24 mouse cellular contexts compared by ENCODE assay signal in genomic region chr11:101458217-101458616, GRCm38 (mm10). TPM values are rescaled to one million over a fixed set of nuclear protein-coding genes. Genes with fewer than 3 reads are reported as not detected.
DNase-seq lines count a peak whose midpoint lies in the region; ATAC-seq and TF ChIP-seq lines count a peak whose summit lies in the region.
"Had no signal": no experiment of that assay in that cellular context is flagged by ENCODE, and none has a peak within 500 bp of the region (broad histone marks: within the 10 kb centered on the region; RNA-seq: fewer than 3 reads in every experiment).

No protein-coding gene starts in this region.

- 85% methylated on average over 12 of the region's 12 CpGs for WGBS in hindbrain, embryonic 10.5 days
- 86% methylated on average over 12 of the region's 12 CpGs for WGBS in hindbrain, embryonic 12.5 days
- 85% methylated on average over 12 of the region's 12 CpGs for WGBS in midbrain, embryonic 12.5 days
- 84% methylated on average over 12 of the region's 12 CpGs for WGBS in midbrain, embryonic 16.5 days
- WGBS in lung, postnatal 0 days = 83% methylated on average over 12 of the region's 12 CpGs

- peak; percentile 17 for TF ChIP-seq POLR2A in myocyte (IDR thresholded peaks at IDR 0.05; ENCODE audit: insufficient read length, low read depth)

- ATAC-seq in hindbrain, embryonic 12.5 days (ENCODE audit: low FRiP score) = no peak
- no peak for ATAC-seq in midbrain, embryonic 12.5 days (ENCODE audit: low FRiP score, low read depth)
- ATAC-seq in midbrain, embryonic 16.5 days = no peak
- ATAC-seq in lung, postnatal 0 days = no peak
- ATAC-seq: activated CD4-positive, CD25-positive, alpha-beta regulatory T cell, adult 4 months; forebrain, embryonic 14.5 days; forebrain, embryonic 16.5 days; Patski had no signal

- peaks cover 61% of the 10 kb centered on the region for H3K36me3 ChIP-seq in hindbrain, embryonic 10.5 days
- peaks cover 60% of the 10 kb centered on the region for H3K36me3 ChIP-seq in hindbrain, embryonic 12.5 days
- H3K36me3 ChIP-seq in midbrain, embryonic 12.5 days = peaks cover 49% of the 10 kb centered on the region
- peaks cover 42% of the 10 kb centered on the region for H3K36me3 ChIP-seq in midbrain, embryonic 16.5 days (ENCODE audit: control insufficient read depth, insufficient read depth, low read length)
- peaks cover 33% of the 10 kb centered on the region for H3K36me3 ChIP-seq in myocyte (ENCODE audit: control insufficient read depth, insufficient read depth)
- H3K36me3 ChIP-seq in lung, postnatal 0 days (ENCODE audit: insufficient read depth, low read length) = peaks cover 19% of the 10 kb centered on the region

- no peak for TF ChIP-seq CTCF in lung, postnatal 0 days (IDR thresholded peaks at IDR 0.05)

- no peaks in the 10 kb centered on the region for H3K9me3 ChIP-seq in hindbrain, embryonic 10.5 days
- no peaks in the 10 kb centered on the region for H3K9me3 ChIP-seq in hindbrain, embryonic 12.5 days (replicated peaks)
- no peaks in the 10 kb centered on the region for H3K9me3 ChIP-seq in midbrain, embryonic 12.5 days
- H3K9me3 ChIP-seq in midbrain, embryonic 16.5 days (replicated peaks; ENCODE audit: control insufficient read depth, low read length, poor library complexity, severe bottlenecking) = no peaks in the 10 kb centered on the region
- no peaks in the 10 kb centered on the region for H3K9me3 ChIP-seq in lung, postnatal 0 days (ENCODE audit: low read length)
- H3K9me3 ChIP-seq: embryonic facial prominence, embryonic 13.5 days; embryonic facial prominence, embryonic 15.5 days; forebrain, embryonic 10.5 days; forebrain, embryonic 12.5 days had no signal

- peaks cover 3% of the 10 kb centered on the region for H3K79me2 ChIP-seq in myocyte (ENCODE audit: control insufficient read depth, insufficient read depth)

- no peak overlapping the region for H3K4me3 ChIP-seq in hindbrain, embryonic 10.5 days
- H3K4me3 ChIP-seq in hindbrain, embryonic 12.5 days = no peak overlapping the region
- H3K4me3 ChIP-seq in midbrain, embryonic 12.5 days = no peak overlapping the region
- no peak overlapping the region for H3K4me3 ChIP-seq in midbrain, embryonic 16.5 days (ENCODE audit: low read depth, low read length)
- H3K4me3 ChIP-seq in myocyte = no peak overlapping the region
- no peak overlapping the region for H3K4me3 ChIP-seq in lung, postnatal 0 days (ENCODE audit: low read depth, low read length)
- H3K4me3 ChIP-seq: embryonic facial prominence, embryonic 13.5 days; embryonic facial prominence, embryonic 15.5 days; erythroblast, embryonic 14.5 days; forebrain, embryonic 10.5 days; forebrain, embryonic 12.5 days had no signal

- H3K27ac ChIP-seq in hindbrain, embryonic 10.5 days = 0 out of 2 replicates have a peak overlapping the region, but pooled peaks have one; percentile 16
- no peak overlapping the region for H3K27ac ChIP-seq in hindbrain, embryonic 12.5 days
- H3K27ac ChIP-seq in midbrain, embryonic 12.5 days (replicated peaks) = peak overlapping the region; percentile 25; the same call in 1 of the 2 replicates
- H3K27ac ChIP-seq in midbrain, embryonic 16.5 days (ENCODE audit: low read length) = no peak overlapping the region
- H3K27ac ChIP-seq in lung, postnatal 0 days (ENCODE audit: low read length) = no peak overlapping the region; the same call in 1 of the 2 replicates
- H3K27ac ChIP-seq: embryonic facial prominence, embryonic 13.5 days; embryonic facial prominence, embryonic 15.5 days; forebrain, embryonic 12.5 days had no signal

- no peak overlapping the region for H3K9ac ChIP-seq in hindbrain, embryonic 12.5 days
- no peak overlapping the region for H3K9ac ChIP-seq in midbrain, embryonic 12.5 days (replicated peaks)
- no peak overlapping the region for H3K9ac ChIP-seq in midbrain, embryonic 16.5 days (ENCODE audit: low read depth, low read length)
- H3K9ac ChIP-seq in lung, postnatal 0 days (replicated peaks; ENCODE audit: low read depth) = no peak overlapping the region
- H3K9ac ChIP-seq: embryonic facial prominence, embryonic 13.5 days; embryonic facial prominence, embryonic 15.5 days; forebrain, embryonic 12.5 days had no signal

- TF ChIP-seq EP300 in lung, postnatal 0 days (IDR thresholded peaks at IDR 0.05) = no peak

- H3K4me1 ChIP-seq in hindbrain, embryonic 10.5 days (replicated peaks) = peaks cover 57% of the 10 kb centered on the region
- peaks cover 33% of the 10 kb centered on the region for H3K4me1 ChIP-seq in hindbrain, embryonic 12.5 days
- H3K4me1 ChIP-seq in midbrain, embryonic 12.5 days = peaks cover 25% of the 10 kb centered on the region
- peaks cover 12% of the 10 kb centered on the region for H3K4me1 ChIP-seq in midbrain, embryonic 16.5 days (ENCODE audit: control insufficient read depth, insufficient read depth, low read length)
- no peaks in the 10 kb centered on the region; the same call in 1 of the 2 replicates for H3K4me1 ChIP-seq in lung, postnatal 0 days (ENCODE audit: insufficient read depth, low read depth, low read length)

- H3ac ChIP-seq in myocyte (ENCODE audit: control insufficient read depth, insufficient read length) = no peak overlapping the region

- H3K4me2 ChIP-seq in hindbrain, embryonic 12.5 days (replicated peaks) = no peak overlapping the region
- H3K4me2 ChIP-seq in midbrain, embryonic 12.5 days (replicated peaks) = no peak overlapping the region
- no peak overlapping the region for H3K4me2 ChIP-seq in midbrain, embryonic 16.5 days (ENCODE audit: low read length)
- no peak overlapping the region for H3K4me2 ChIP-seq in myocyte (ENCODE audit: low read depth)
- no peak overlapping the region for H3K4me2 ChIP-seq in lung, postnatal 0 days (replicated peaks; ENCODE audit: low read depth, low read length)
- H3K4me2 ChIP-seq: embryonic facial prominence, embryonic 13.5 days; embryonic facial prominence, embryonic 15.5 days; forebrain, embryonic 12.5 days had no signal

- H3K27me3 ChIP-seq in hindbrain, embryonic 10.5 days (ENCODE audit: insufficient read depth, poor library complexity, severe bottlenecking) = no peaks in the 10 kb centered on the region
- no peaks in the 10 kb centered on the region for H3K27me3 ChIP-seq in hindbrain, embryonic 12.5 days
- H3K27me3 ChIP-seq in midbrain, embryonic 12.5 days = no peaks in the 10 kb centered on the region
- H3K27me3 ChIP-seq in midbrain, embryonic 16.5 days (ENCODE audit: control insufficient read depth, insufficient read depth, low read depth, low read length) = no peaks in the 10 kb centered on the region
- H3K27me3 ChIP-seq in myocyte (ENCODE audit: control insufficient read depth, insufficient read depth, insufficient read length) = no peaks in the 10 kb centered on the region
- H3K27me3 ChIP-seq in lung, postnatal 0 days (replicated peaks; ENCODE audit: insufficient read depth, low read length) = no peaks in the 10 kb centered on the region
- H3K27me3 ChIP-seq: embryonic facial prominence, embryonic 13.5 days; embryonic facial prominence, embryonic 15.5 days; forebrain, embryonic 12.5 days; Patski had no signal

- no peak for DNase-seq in hindbrain, embryonic 10.5 days (ENCODE audit: low spot score)
- DNase-seq in lung, postnatal 0 days (ENCODE audit: low spot score) = no peak
- DNase-seq: adrenal gland, adult 8-10 months; adrenal gland, postnatal 25 days; cerebellum, adult 11 months; cerebellum, adult 18-20 months; cerebellum, adult 8-10 months; cerebellum, adult 9-11 months; cerebellum, postnatal 14 days; cerebellum, postnatal 36 days; embryo, embryonic 11 days had no signal

RNA-seq across cellular contexts. Expression of gene Rnd2, which starts 6.6 kb away (rescaled TPM):
- 97.9 and 208 TPM in 2 replicates for polyA plus RNA-seq in hindbrain, embryonic 10.5 days (2016; fragmentation: Nextera tagmentation; extraction: Ambion mirVana)
- 112 and 121 TPM in 2 replicates for polyA plus RNA-seq in hindbrain, embryonic 12.5 days (2016; fragmentation: Nextera tagmentation; extraction: Ambion mirVana)
- polyA plus RNA-seq in midbrain, embryonic 12.5 days (2016; fragmentation: Nextera tagmentation; extraction: Ambion mirVana) = 89.5 and 92.3 TPM in 2 replicates
- polyA plus RNA-seq in midbrain, embryonic 16.5 days (2015; fragmentation: Nextera tagmentation; extraction: Ambion mirVana) = 67.7 and 76.5 TPM in 2 replicates
- 20.9 TPM for polyA plus RNA-seq in myocyte (2012; fragmentation: generic; extraction: Trizol)
- polyA plus RNA-seq in lung, postnatal 0 days (2015; fragmentation: Nextera tagmentation; extraction: Ambion mirVana) = 7.5 and 9.4 TPM in 2 replicates

RNA-seq across cellular contexts. Expression of gene Vat1, which starts 7.8 kb away (rescaled TPM):
- polyA plus RNA-seq in hindbrain, embryonic 10.5 days (2016; fragmentation: Nextera tagmentation; extraction: Ambion mirVana) = 61.1 and 108 TPM in 2 replicates
- polyA plus RNA-seq in hindbrain, embryonic 12.5 days (2016; fragmentation: Nextera tagmentation; extraction: Ambion mirVana) = 94.8 and 95.7 TPM in 2 replicates
- 69.3 and 73.0 TPM in 2 replicates for polyA plus RNA-seq in midbrain, embryonic 12.5 days (2016; fragmentation: Nextera tagmentation; extraction: Ambion mirVana)
- polyA plus RNA-seq in midbrain, embryonic 16.5 days (2015; fragmentation: Nextera tagmentation; extraction: Ambion mirVana) = 134 and 145 TPM in 2 replicates
- polyA plus RNA-seq in myocyte (2012; fragmentation: generic; extraction: Trizol) = 283 TPM
- 76.4 and 88.1 TPM in 2 replicates for polyA plus RNA-seq in lung, postnatal 0 days (2015; fragmentation: Nextera tagmentation; extraction: Ambion mirVana)

RNA-seq across cellular contexts. Expression of gene Ifi35, which starts 10.0 kb away (rescaled TPM):
- polyA plus RNA-seq in hindbrain, embryonic 10.5 days (2016; fragmentation: Nextera tagmentation; extraction: Ambion mirVana) = 3.5 and 3.6 TPM in 2 replicates
- polyA plus RNA-seq in hindbrain, embryonic 12.5 days (2016; fragmentation: Nextera tagmentation; extraction: Ambion mirVana) = 4.2 and 5.7 TPM in 2 replicates
- 3.0 and 3.9 TPM in 2 replicates for polyA plus RNA-seq in midbrain, embryonic 12.5 days (2016; fragmentation: Nextera tagmentation; extraction: Ambion mirVana)
- polyA plus RNA-seq in midbrain, embryonic 16.5 days (2015; fragmentation: Nextera tagmentation; extraction: Ambion mirVana) = 2.5 and 3.1 TPM in 2 replicates
- 24.8 TPM for polyA plus RNA-seq in myocyte (2012; fragmentation: generic; extraction: Trizol)
- polyA plus RNA-seq in lung, postnatal 0 days (2015; fragmentation: Nextera tagmentation; extraction: Ambion mirVana) = 48.1 and 50.6 TPM in 2 replicates

RNA-seq across cellular contexts. Expression of gene Rpl27, which starts 16.1 kb away (rescaled TPM):
- polyA plus RNA-seq in hindbrain, embryonic 10.5 days (2016; fragmentation: Nextera tagmentation; extraction: Ambion mirVana) = 414 and 455 TPM in 2 replicates
- polyA plus RNA-seq in hindbrain, embryonic 12.5 days (2016; fragmentation: Nextera tagmentation; extraction: Ambion mirVana) = 320 and 344 TPM in 2 replicates
- 310 and 319 TPM in 2 replicates for polyA plus RNA-seq in midbrain, embryonic 12.5 days (2016; fragmentation: Nextera tagmentation; extraction: Ambion mirVana)
- 185 and 220 TPM in 2 replicates for polyA plus RNA-seq in midbrain, embryonic 16.5 days (2015; fragmentation: Nextera tagmentation; extraction: Ambion mirVana)
- 2,022 TPM for polyA plus RNA-seq in myocyte (2012; fragmentation: generic; extraction: Trizol)
- 221 and 251 TPM in 2 replicates for polyA plus RNA-seq in lung, postnatal 0 days (2015; fragmentation: Nextera tagmentation; extraction: Ambion mirVana)

RNA-seq across cellular contexts. Expression of gene Ptges3l, which starts 33.1 kb away (rescaled TPM):
- polyA plus RNA-seq in hindbrain, embryonic 10.5 days (2016; fragmentation: Nextera tagmentation; extraction: Ambion mirVana) = 4.0 and 4.5 TPM in 2 replicates
- polyA plus RNA-seq in hindbrain, embryonic 12.5 days (2016; fragmentation: Nextera tagmentation; extraction: Ambion mirVana) = 3.0 and 5.9 TPM in 2 replicates
- polyA plus RNA-seq in midbrain, embryonic 12.5 days (2016; fragmentation: Nextera tagmentation; extraction: Ambion mirVana) = 2.3 and 3.1 TPM in 2 replicates
- 3.0 and 3.1 TPM in 2 replicates for polyA plus RNA-seq in midbrain, embryonic 16.5 days (2015; fragmentation: Nextera tagmentation; extraction: Ambion mirVana)
- polyA plus RNA-seq in myocyte (2012; fragmentation: generic; extraction: Trizol) = 58.8 TPM
- 6.5 and 7.3 TPM in 2 replicates for polyA plus RNA-seq in lung, postnatal 0 days (2015; fragmentation: Nextera tagmentation; extraction: Ambion mirVana)
- polyA plus RNA-seq: erythroblast, embryonic 14.5 days had no signal

Comparison
In these comparisons a context has a peak if more than half of its experiments do, and no peak if none do; other contexts are left out.
1. H3K27ac ChIP-seq: peak in hindbrain, embryonic 10.5 days (single experiment) and midbrain, embryonic 12.5 days (single experiment); none in hindbrain, embryonic 12.5 days (single experiment), midbrain, embryonic 16.5 days (single experiment) and lung, postnatal 0 days (single experiment).